Mouse (Mus musculus): ENCODE data around the gene Dnajc2.

The Dnajc2 gene

GRCm38 (mm10) chr5:21785053-21785452, at the start of gene Dnajc2, which contains the start of gene Psmc2:
TSS of gene Dnajc2 (minus strand) at chr5:21785251.
TSS of gene Psmc2 (plus strand) at chr5:21785283.
- peak; percentile 93 for DNase-seq (ENCODE audit: low read depth, low spot score)

GRCm38 (mm10) chr5:21831761-21832160, 46.7 kb upstream of the Dnajc2 start:
- DNase-seq (ENCODE audit: low read depth, low spot score): no peak

- no peak for DNase-seq (ENCODE audit: low read depth, low spot score)
Measured at GRCm38 (mm10) chr5:21828855-21829254, 43.8 kb upstream of the Dnajc2 start.

GRCm38 (mm10) chr5:21827643-21828042, 42.6 kb upstream of the Dnajc2 start:
- no peak for DNase-seq (ENCODE audit: low read depth, low spot score)

- DNase-seq (ENCODE audit: low read depth, low spot score): no peak
Measured at GRCm38 (mm10) chr5:21826370-21826769, 41.3 kb upstream of the Dnajc2 start.

- DNase-seq (ENCODE audit: low read depth, low spot score): peak; percentile 59
Measured at GRCm38 (mm10) chr5:21813994-21814393, 28.9 kb upstream of the Dnajc2 start.

GRCm38 (mm10) chr5:21810924-21811323, 25.9 kb upstream of the Dnajc2 start:
- no peak for DNase-seq (ENCODE audit: low read depth, low spot score)

- DNase-seq (ENCODE audit: low read depth, low spot score): no peak
Measured at GRCm38 (mm10) chr5:21804837-21805236, 19.8 kb upstream of the Dnajc2 start.

GRCm38 (mm10) chr5:21803691-21804188, 18.7 kb upstream of the Dnajc2 start:
- DNase-seq (ENCODE audit: low read depth, low spot score): no peak

GRCm38 (mm10) chr5:21802907-21803306, 17.9 kb upstream of the Dnajc2 start:
- no peak for DNase-seq (ENCODE audit: low read depth, low spot score)

- DNase-seq (ENCODE audit: low read depth, low spot score): no peak
Measured at GRCm38 (mm10) chr5:21792166-21792565, 7.1 kb upstream of the Dnajc2 start.

- no peak for DNase-seq (ENCODE audit: low read depth, low spot score)
Measured at GRCm38 (mm10) chr5:21789061-21789460, 4.0 kb upstream of the Dnajc2 start.

GRCm38 (mm10) chr5:21787186-21788105, 2.4 kb upstream of the Dnajc2 start:
- DNase-seq (ENCODE audit: low read depth, low spot score): no peak

GRCm38 (mm10) chr5:21786258-21787185, 1.5 kb upstream of the Dnajc2 start:
- DNase-seq (ENCODE audit: low read depth, low spot score): peak; percentile 93

- no peak for DNase-seq (ENCODE audit: low read depth, low spot score)
Measured at GRCm38 (mm10) chr5:21785776-21786175, 725 bp upstream of the Dnajc2 start.

GRCm38 (mm10) chr5:21784161-21785052, 644 bp downstream of the Dnajc2 start:
- peak; percentile 43 for DNase-seq (ENCODE audit: low read depth, low spot score)

- no peak for DNase-seq (ENCODE audit: low read depth, low spot score)
Measured at GRCm38 (mm10) chr5:21776491-21776890, 8.6 kb downstream of the Dnajc2 start.

GRCm38 (mm10) chr5:21769841-21770240, 15.2 kb downstream of the Dnajc2 start:
- DNase-seq (ENCODE audit: low read depth, low spot score): no peak

- no peak for DNase-seq (ENCODE audit: low read depth, low spot score)
Measured at GRCm38 (mm10) chr5:21768506-21768905, 16.5 kb downstream of the Dnajc2 start.

GRCm38 (mm10) chr5:21745966-21746365, 39.1 kb downstream of the Dnajc2 start:
- DNase-seq (ENCODE audit: low read depth, low spot score): no peak

- DNase-seq (ENCODE audit: low read depth, low spot score): no peak
Measured at GRCm38 (mm10) chr5:21744651-21745050, 40.4 kb downstream of the Dnajc2 start.
